Mouse (Mus musculus) gastrocnemius, postnatal 36 days (tissue): ENCODE measurements around the gene Btnl1. TPM values are rescaled to one million over a fixed set of nuclear protein-coding genes. Genes with fewer than 3 reads are reported as not detected.
A peak's percentile ranks its signal among the peaks of the same experiment; 100 is the strongest.

Experiments
- DNase-seq, 2 experiments: peaks; one replicate each; pipeline ENCODE4 v3.0.0; 2022
- intact Hi-C: fragments of 180-260 bp; cut with DNase I; formaldehyde crosslinking; loops from one replicate; pipeline ENCODE4 v1.15.1; 2025
- total RNA-seq, 2 experiments: library from RNA; stranded (reverse); gene quantifications; 2 replicates each; pipeline ENCODE4 v1.2.3; 2021

Gene Btnl1
- total RNA-seq, 2 experiments from 2014 or later: not detected

GRCm38 (mm10) chr17:34383212-34383611, 6.3 kb downstream of the Btnl1 start:
- DNase-seq: no peak
- intact Hi-C loops: no loop called here

GRCm38 (mm10) chr17:34384699-34385098, 7.8 kb downstream of the Btnl1 start:
- intact Hi-C loops: no loop called here

GRCm38 (mm10) chr17:34386656-34387055, 9.7 kb downstream of the Btnl1 start:
- no peak for DNase-seq
- intact Hi-C loops: no loop called here

More at GRCm38 (mm10) chr17:34384699-34385098, 7.8 kb downstream of the Btnl1 start:
- no peak for DNase-seq

GRCm38 (mm10) chr17:34388513-34388912, 11.6 kb downstream of the Btnl1 start:
- DNase-seq: no peak
- intact Hi-C loops: no loop called here

DNA sequence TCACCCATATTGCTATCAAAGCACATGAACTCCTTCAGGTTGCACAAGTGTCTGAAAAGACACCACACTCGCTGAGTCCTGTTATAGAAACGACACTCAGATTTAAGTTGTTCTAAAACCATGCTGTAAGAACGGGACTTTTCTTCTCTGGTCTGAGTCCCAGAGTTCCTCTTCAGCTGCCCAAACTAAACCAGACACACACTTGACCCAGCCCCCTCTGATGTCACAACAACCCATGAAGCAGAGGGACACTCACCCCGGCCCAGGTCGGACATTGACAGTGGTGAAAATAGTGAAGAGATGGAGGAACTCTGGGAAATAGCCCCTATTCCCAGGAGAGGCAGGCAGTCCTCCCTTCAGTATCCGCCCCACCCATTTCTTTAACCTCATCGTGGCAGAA, 14.6 kb downstream of the Btnl1 start:
- no peak for DNase-seq
- intact Hi-C loops: no loop called here

DNA sequence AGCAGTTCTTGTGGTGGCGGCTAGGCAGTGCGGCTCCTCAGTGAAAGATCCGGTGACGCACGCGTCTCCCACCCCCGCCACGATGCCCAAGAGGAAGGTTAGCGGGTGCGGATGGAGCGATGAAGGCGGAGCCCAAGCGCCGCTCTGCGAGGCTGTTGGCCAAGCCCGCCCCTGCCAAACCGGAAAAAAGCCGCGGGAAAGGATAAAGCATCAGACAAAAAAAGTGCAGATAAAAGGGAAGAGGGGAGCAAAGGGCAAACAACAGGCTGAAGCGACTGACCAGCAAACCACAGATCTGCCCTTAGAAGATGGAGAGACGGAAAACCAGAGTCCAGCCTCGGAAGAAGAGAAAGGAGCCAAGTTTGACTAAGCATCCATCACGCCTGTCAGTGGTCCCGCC, 15.4 kb downstream of the Btnl1 start:
- intact Hi-C loops: no loop called here
- no peak for DNase-seq

- intact Hi-C loops: no loop called here
- DNase-seq: no peak
These were observed 20.4 kb downstream of the Btnl1 start for GRCm38 (mm10) chr17:34397357-34397756.

GRCm38 (mm10) chr17:34398058-34398710, 21.3 kb downstream of the Btnl1 start:
- intact Hi-C loops: no loop called here
- peak in 1 of 2 experiments; percentile 13 for DNase-seq

- intact Hi-C loops: no loop called here
- DNase-seq: peak; percentile 49 to 51
These were observed 21.9 kb downstream of the Btnl1 start, which contains the start of gene BC051142 for GRCm38 (mm10) chr17:34398711-34399393. Gene BC051142 (plus strand): TSS chr17:34398820.

- DNase-seq: no peak
- intact Hi-C loops: no loop called here
These were observed 22.4 kb downstream of the Btnl1 start for GRCm38 (mm10) chr17:34399394-34399715.

GRCm38 (mm10) chr17:34411117-34411516, 34.2 kb downstream of the Btnl1 start:
- peak; percentile 18 to 33 for DNase-seq
- intact Hi-C loops: no loop called here

DNA sequence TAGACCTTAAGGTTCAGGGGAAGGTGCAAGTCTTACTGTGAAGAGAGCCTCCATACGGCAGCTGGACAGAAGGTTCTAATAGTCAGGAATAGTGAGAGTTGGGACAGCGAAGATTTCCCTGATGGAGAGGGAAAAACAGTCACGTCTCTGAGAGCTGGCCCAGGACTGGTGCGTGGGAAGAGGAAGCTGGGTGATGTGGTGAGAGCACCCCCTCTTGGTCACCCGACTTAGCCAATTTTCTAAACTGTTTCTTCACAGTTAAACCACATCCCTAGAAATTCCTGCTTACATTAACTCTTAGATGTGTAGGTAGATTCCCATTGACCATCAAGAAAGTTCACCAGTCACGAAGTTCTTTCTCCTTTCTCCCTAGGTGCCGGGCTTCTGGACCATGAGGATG, 43.1 kb downstream of the Btnl1 start:
- DNase-seq: no peak
- intact Hi-C loops: no loop called here

- intact Hi-C loops: no loop called here
- DNase-seq: no peak
These were observed 50.7 kb downstream of the Btnl1 start for GRCm38 (mm10) chr17:34427597-34427996.

Other genes starting within 250 kb of the Btnl1 start
- gene H2-DMb2, start 233.8 kb upstream of the Btnl1 start, total RNA-seq: under 1 TPM; 0.35 to 0.48 TPM
- gene H2-DMb1, start 224.1 kb upstream of the Btnl1 start, total RNA-seq: 1 to 10 TPM in 1 of 2 experiments, under 1 TPM in 1; 0.71 to 1.2 TPM
- 1 to 10 TPM; 1.6 to 1.8 TPM for gene Tap1, start 189.6 kb upstream of the Btnl1 start, total RNA-seq
- 1 to 10 TPM; 1.0 to 1.9 TPM for gene Psmb9, start 189.4 kb upstream of the Btnl1 start, total RNA-seq
- gene Psmb8, start 179.4 kb upstream of the Btnl1 start, total RNA-seq: 1 to 10 TPM; 3.1 to 3.5 TPM
- gene Tap2, start 173.6 kb upstream of the Btnl1 start, total RNA-seq: 1 to 10 TPM; 4.9 to 6.1 TPM
- under 1 TPM in 1 of 2 experiments, not detected in 1; 0.27 TPM for gene H2-Ob, start 138.2 kb upstream of the Btnl1 start, total RNA-seq
- 1 to 10 TPM; 5.7 to 6.6 TPM for gene H2-Ab1, start 119.4 kb upstream of the Btnl1 start, total RNA-seq
- gene H2-Aa, start 89.3 kb upstream of the Btnl1 start, total RNA-seq: 1 to 10 TPM; 6.0 to 6.9 TPM
- 1 to 10 TPM; 6.8 to 7.0 TPM for gene H2-Eb1, start 71.3 kb upstream of the Btnl1 start, total RNA-seq
- not detected for gene H2-Eb2, start 51.5 kb upstream of the Btnl1 start, total RNA-seq
- gene Btnl2, start 22.3 kb upstream of the Btnl1 start, total RNA-seq: under 1 TPM; 0.13 to 0.25 TPM
- gene BC051142, start 21.7 kb downstream of the Btnl1 start, total RNA-seq: not detected
- gene Btnl4, start 100.2 kb downstream of the Btnl1 start, total RNA-seq: not detected
- not detected for gene Btnl6, start 140.2 kb downstream of the Btnl1 start, total RNA-seq
- gene Notch4, start 187.1 kb downstream of the Btnl1 start, total RNA-seq: 10 to 100 TPM; 11.0 to 14.0 TPM
- 1 to 10 TPM; 1.9 to 2.8 TPM for gene Gpsm3, start 212.7 kb downstream of the Btnl1 start, total RNA-seq
- gene Pbx2, start 214.1 kb downstream of the Btnl1 start, total RNA-seq: 10 to 100 TPM; 12.1 to 13.9 TPM
- under 1 TPM in 1 of 2 experiments, not detected in 1; 0.28 TPM for gene Ager, start 220.7 kb downstream of the Btnl1 start, total RNA-seq
- gene Rnf5, start 226.6 kb downstream of the Btnl1 start, total RNA-seq: 10 to 100 TPM; 17.3 to 18.0 TPM
- 10 to 100 TPM; 61.5 to 63.2 TPM for gene Agpat1, start 227.1 kb downstream of the Btnl1 start, total RNA-seq
- gene Egfl8, start 238.8 kb downstream of the Btnl1 start, total RNA-seq: 1 to 10 TPM; 1.3 to 2.6 TPM